Mouse (Mus musculus): ENCODE data around the gene Mycbpap.

DNA sequence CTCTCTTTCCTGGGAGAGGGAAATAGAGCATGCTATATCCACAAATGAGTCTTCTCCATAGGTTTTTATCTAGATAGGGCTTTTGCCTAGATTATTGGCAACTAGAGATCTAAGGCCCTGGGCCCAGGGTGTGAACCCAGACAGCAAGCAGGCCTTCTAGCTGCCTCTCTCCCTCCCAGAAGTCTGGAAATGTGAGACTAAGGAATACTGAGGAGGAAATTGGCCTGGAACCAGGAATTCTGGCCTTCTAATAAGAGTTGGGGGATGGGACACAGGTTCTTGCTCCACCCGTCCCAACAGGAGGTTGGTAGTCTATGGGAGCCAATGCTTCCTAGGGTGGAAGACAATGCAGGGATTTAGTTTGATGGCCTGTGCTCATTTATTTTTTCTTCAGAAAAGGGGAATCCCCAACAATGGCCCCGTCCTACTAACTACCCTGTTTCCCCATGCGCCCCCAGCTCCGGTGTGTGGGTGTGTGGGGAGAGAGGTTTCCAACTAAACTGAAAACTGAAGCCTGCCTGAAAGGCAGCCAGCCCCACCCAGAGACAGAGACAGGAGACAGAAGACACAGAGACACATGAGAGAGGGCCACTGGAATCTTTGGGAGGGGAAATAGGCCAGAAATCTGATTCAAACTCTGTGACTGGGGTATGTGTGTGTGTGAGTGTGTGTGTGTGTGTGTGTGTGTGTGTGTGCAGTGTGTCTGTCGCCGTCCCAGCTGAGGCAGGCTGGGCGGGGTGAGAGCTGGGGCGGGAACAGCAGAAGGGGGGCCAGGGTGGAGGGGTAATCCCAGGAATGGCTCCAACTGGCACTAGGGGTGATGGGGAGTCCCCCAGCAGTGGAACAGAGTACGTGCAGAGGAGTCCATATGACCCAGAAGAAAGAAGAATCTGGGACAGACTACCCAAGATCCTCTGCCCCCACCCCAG lies 52.1 kb downstream of the Mycbpap start:
- TF ChIP-seq CTCF (IDR thresholded peaks at IDR 0.05; ENCODE audit: low read depth) = no peak
- no peak for TF ChIP-seq EP300 (IDR thresholded peaks at IDR 0.05; ENCODE audit: low read depth)

Measured in liver, postnatal 0 days (tissue).